In the genomic region with DNA sequence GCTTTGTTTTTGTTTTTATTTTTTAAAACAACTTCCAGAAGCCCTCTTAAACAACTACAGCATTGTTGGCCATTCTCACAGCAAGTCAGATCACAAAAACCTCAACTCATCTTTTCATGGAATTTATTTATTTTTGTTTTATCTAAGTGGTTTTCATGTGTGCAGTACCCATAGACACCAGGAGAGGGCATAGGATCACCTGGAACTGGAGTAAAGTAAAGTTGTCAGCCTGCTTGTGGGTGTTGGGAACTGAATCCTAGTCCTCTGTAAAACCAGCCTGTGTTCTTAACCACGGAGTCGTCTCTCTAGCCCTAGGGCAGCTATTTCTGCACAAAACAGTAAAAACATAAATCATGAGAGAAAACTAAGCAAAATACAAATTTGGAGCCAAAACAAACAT, we compare ENCODE assay signal across 25 mouse cellular contexts.
A peak's percentile ranks its signal among the peaks of the same experiment; 100 is the strongest.
DNase-seq lines count a peak whose midpoint lies in the region; ATAC-seq and TF ChIP-seq lines count a peak whose summit lies in the region.
"Had no signal": no experiment of that assay in that cellular context is flagged by ENCODE, and none has a peak within 500 bp of the region (broad histone marks: within the 10 kb centered on the region; RNA-seq: fewer than 3 reads in every experiment).

No protein-coding gene starts in this region.

- no peak overlapping the region for H3K4me2 ChIP-seq in liver, embryonic 14.5 days (ENCODE audit: low read depth)
- H3K4me2 ChIP-seq: embryonic facial prominence, embryonic 13.5 days; hindbrain, embryonic 14.5 days; liver, embryonic 15.5 days; neural tube, embryonic 15.5 days had no signal

- H3K36me3 ChIP-seq in liver, embryonic 14.5 days (replicated peaks; ENCODE audit: control insufficient read depth, insufficient read depth, low read depth): no peaks in the 10 kb centered on the region
- 0 out of 2 replicates have a peak, but pooled peaks cover 4% of the 10 kb centered on the region for H3K36me3 ChIP-seq in E14TG2a.4 (ENCODE audit: insufficient read depth, low read length)
- H3K36me3 ChIP-seq: forebrain, embryonic 10.5 days; heart, embryonic 10.5 days; midbrain, embryonic 10.5 days; neural tube, embryonic 15.5 days had no signal

- no peak overlapping the region for H3K27ac ChIP-seq in gastrocnemius, adult 2 months
- H3K27ac ChIP-seq in liver, embryonic 14.5 days: no peak overlapping the region
- H3K27ac ChIP-seq: embryonic facial prominence, embryonic 13.5 days; forebrain, embryonic 10.5 days; heart, embryonic 10.5 days; hindbrain, embryonic 14.5 days; liver, embryonic 15.5 days; midbrain, embryonic 10.5 days; neural tube, embryonic 15.5 days had no signal

- H3K27me3 ChIP-seq in liver, embryonic 14.5 days (ENCODE audit: control insufficient read depth, insufficient read depth, low read length): no peaks in the 10 kb centered on the region
- H3K27me3 ChIP-seq in E14TG2a.4 (ENCODE audit: insufficient read depth, low read length): no peaks in the 10 kb centered on the region
- H3K27me3 ChIP-seq: embryonic facial prominence, embryonic 13.5 days; liver, embryonic 15.5 days; neural tube, embryonic 15.5 days had no signal

- intact Hi-C loops in gastrocnemius, adult 2 months (cut with DNase I): no loop called here

- H3K9me3 ChIP-seq in liver, embryonic 14.5 days (ENCODE audit: control insufficient read depth, low read length): no peaks in the 10 kb centered on the region
- 0 out of 2 replicates have a peak, but pooled peaks cover 7% of the 10 kb centered on the region for H3K9me3 ChIP-seq in E14TG2a.4 (ENCODE audit: low read length)
- H3K9me3 ChIP-seq: heart, embryonic 10.5 days; liver, embryonic 15.5 days; neural tube, embryonic 15.5 days had no signal

- no peak overlapping the region for H3K9ac ChIP-seq in liver, embryonic 14.5 days (replicated peaks)
- H3K9ac ChIP-seq: embryonic facial prominence, embryonic 13.5 days; hindbrain, embryonic 14.5 days; liver, embryonic 15.5 days; neural tube, embryonic 15.5 days had no signal

- DNase-seq in gastrocnemius, adult 2 months: no peak
- DNase-seq in gastrocnemius, postnatal 10 days: no peak
- DNase-seq in liver, embryonic 14.5 days (ENCODE audit: low read depth in 3 of 3, low spot score in 3 of 3): no peak
- no peak for DNase-seq in liver
- no peak for DNase-seq in brain, embryonic 14.5 days (ENCODE audit: low read depth)
- no peak for DNase-seq in thymus, adult 18-20 months
- DNase-seq: adrenal gland, postnatal 25 days; cerebellum, adult 8-10 months; gastrocnemius, postnatal 36 days; heart, postnatal 10 days; kidney, adult 18-20 months; kidney, postnatal 4 days; lung, postnatal 36 days; right cerebral cortex, postnatal 25 days; thymus, postnatal 25 days had no signal

- WGBS in liver, embryonic 14.5 days (ENCODE audit: insufficient replicate concordance): 79% methylated on average over 2 of the region's 2 CpGs

- peak; percentile 39 for TF ChIP-seq CTCF in gastrocnemius, adult 2 months (IDR thresholded peaks at IDR 0.05)
- peak; percentile 28; the same call in 1 of the 2 replicates for TF ChIP-seq CTCF in liver, embryonic 14.5 days (IDR thresholded peaks at IDR 0.05; ENCODE audit: low read depth)
- TF ChIP-seq CTCF in E14TG2a.4 (conservative IDR thresholded peaks at IDR 0.05; ENCODE audit: low read length): peak; percentile 47
- peak; percentile 30; the same call in 1 of the 2 replicates for TF ChIP-seq CTCF in brain, embryonic 14.5 days (IDR thresholded peaks at IDR 0.05; ENCODE audit: borderline replicate concordance, extremely low read depth, insufficient read depth, insufficient read length)

- TF ChIP-seq EP300 in liver, embryonic 14.5 days (IDR thresholded peaks at IDR 0.05; ENCODE audit: low read depth): no peak

- H3K4me3 ChIP-seq in gastrocnemius, adult 2 months: no peak overlapping the region
- no peak overlapping the region for H3K4me3 ChIP-seq in liver, embryonic 14.5 days (ENCODE audit: insufficient read depth in 1 of 2, low read depth in 2 of 2, low read length in 2 of 2)
- H3K4me3 ChIP-seq in E14TG2a.4 (replicated peaks; ENCODE audit: low read length): no peak overlapping the region
- H3K4me3 ChIP-seq: embryonic facial prominence, embryonic 13.5 days; forebrain, embryonic 10.5 days; heart, embryonic 10.5 days; liver, embryonic 15.5 days; midbrain, embryonic 10.5 days; myocyte; neural tube, embryonic 15.5 days had no signal

- TF ChIP-seq POLR2A in brain, embryonic 14.5 days (IDR thresholded peaks at IDR 0.05; ENCODE audit: borderline replicate concordance, extremely low read depth, insufficient read depth, insufficient read length, poor library complexity, severe bottlenecking): no peak

- no peaks in the 10 kb centered on the region for H3K4me1 ChIP-seq in liver, embryonic 14.5 days (replicated peaks; ENCODE audit: control insufficient read depth in 2 of 2, insufficient read depth in 2 of 2, low read length in 1 of 2)
- no peaks in the 10 kb centered on the region for H3K4me1 ChIP-seq in E14TG2a.4 (replicated peaks; ENCODE audit: low read depth, low read length)
- H3K4me1 ChIP-seq: embryonic facial prominence, embryonic 13.5 days; forebrain, embryonic 10.5 days; liver, embryonic 15.5 days; midbrain, embryonic 10.5 days had no signal

- ATAC-seq in liver, embryonic 14.5 days (ENCODE audit: insufficient read depth): no peak
- ATAC-seq: activated CD4-positive, CD25-positive, alpha-beta regulatory T cell, adult 4 months had no signal
